Mouse (Mus musculus) brain, adult 2 months (tissue): ENCODE data around the gene Fam160a1.

Experiments
- DNase-seq: peaks from one replicate; pipeline ENCODE4 v3.0.0; 2011; ENCODE audit warnings: low read depth, low spot score

Gene Fam160a1

GRCm38 (mm10) chr3:85679960-85680359, 137.1 kb downstream of the Fam160a1 start:
- DNase-seq: no peak

- DNase-seq: no peak
Observed at GRCm38 (mm10) chr3:85679312-85679933, 137.7 kb downstream of the Fam160a1 start.

DNA sequence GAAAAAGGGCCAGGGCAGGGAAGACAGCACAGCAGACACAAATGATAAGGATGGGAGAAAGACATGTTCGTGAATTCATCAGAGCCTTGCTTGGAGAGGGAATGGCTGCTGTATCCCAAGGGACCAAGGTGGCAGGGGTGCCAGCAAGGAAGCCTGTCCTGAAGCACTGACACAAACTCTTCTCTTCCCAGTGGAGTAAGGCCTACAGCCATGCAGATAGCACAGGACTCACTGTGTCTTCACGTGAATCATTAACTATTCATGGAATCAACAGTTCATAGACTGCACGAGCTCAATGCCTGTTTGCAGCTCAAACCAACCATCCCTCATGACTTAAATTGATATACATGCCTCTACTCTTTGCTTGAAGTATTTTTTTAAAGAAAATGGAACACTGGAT, 139.1 kb downstream of the Fam160a1 start:
- no peak for DNase-seq

GRCm38 (mm10) chr3:85677133-85677532, 140.0 kb downstream of the Fam160a1 start:
- peak; percentile 72 for DNase-seq

DNA sequence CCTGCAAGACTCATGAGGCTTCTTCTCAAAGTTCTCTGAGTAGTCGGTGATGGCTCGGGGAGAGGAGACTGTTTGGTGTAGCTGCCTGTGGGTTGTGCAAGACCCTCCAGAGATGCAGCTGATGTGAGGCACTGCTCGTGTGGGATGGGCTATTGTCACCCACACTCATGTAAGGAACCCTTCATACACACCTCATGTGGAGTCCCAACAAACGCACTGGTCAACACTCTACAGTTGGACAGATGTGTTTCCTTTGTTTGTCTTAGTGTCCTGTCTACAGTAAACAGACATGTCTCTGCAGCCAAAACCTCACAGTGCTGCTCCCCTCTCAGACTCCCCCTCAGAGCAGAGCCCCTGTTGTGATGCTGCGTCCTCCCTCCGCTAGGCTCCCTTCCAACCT, 147.2 kb downstream of the Fam160a1 start:
- no peak for DNase-seq

- peak; percentile 64 for DNase-seq
Observed at GRCm38 (mm10) chr3:85667683-85668082, 149.4 kb downstream of the Fam160a1 start.

DNA sequence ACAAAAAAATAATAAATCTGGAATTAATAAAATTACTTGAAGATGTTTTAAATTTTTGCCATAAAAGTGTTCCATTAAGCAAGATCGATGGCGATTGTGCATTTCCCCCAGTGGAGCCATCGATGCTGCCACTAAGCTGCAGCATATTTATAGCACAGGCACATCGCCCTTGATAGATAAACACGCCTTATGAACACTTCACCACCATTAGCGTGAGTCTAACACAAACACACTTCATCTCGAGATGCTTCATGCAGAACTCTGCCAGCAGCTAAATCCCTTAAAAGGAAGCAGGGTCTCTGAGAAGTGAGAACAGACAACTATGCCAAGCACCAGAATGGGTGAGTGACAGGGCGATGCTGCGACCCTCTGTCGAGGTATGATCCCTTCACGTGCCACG, 150.4 kb downstream of the Fam160a1 start:
- DNase-seq: no peak

DNA sequence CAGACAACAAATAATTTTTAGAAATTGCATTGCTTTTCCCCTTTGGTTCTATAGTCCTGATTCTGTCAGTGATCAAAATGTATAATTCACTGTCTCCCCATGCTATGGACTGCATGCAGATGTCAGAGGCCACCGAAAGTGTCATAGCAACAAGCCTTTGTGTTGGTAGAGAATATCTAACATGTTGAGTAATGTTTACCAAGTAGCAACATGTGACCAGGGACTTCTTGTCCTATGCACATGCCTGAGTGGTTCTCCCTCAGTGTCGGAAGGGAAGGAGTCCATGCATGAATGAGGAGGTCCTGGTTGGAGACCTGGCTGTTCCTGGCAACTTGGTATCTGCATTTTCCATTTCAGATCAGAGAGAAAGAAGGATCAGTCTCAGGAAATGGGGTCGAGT, 150.9 kb downstream of the Fam160a1 start:
- no peak for DNase-seq

- peak; percentile 89 for DNase-seq
Observed at GRCm38 (mm10) chr3:85664591-85665171, 152.4 kb downstream of the Fam160a1 start.

DNA sequence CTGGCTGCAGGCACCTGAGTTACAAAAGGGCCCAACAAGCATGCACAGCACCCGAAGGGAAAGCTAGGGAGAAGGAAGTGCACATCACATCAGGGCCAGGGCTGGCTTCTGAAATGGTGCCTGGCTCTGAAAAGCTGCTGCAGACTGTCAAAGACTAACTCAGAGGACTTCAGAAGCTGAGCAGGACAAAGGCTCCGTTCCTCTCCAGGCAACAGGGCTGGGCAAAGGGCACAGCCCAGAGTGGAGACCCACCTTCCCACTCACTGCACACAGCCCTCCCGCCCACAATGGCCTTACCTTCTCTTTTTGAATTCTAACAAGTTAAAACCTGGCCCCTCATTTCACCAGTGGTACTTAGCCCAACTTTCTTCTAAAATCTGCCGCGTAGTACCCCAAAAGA, 153.3 kb downstream of the Fam160a1 start:
- no peak for DNase-seq

- peak; percentile 63 for DNase-seq
Observed at GRCm38 (mm10) chr3:85661926-85662813, 154.9 kb downstream of the Fam160a1 start.

DNA sequence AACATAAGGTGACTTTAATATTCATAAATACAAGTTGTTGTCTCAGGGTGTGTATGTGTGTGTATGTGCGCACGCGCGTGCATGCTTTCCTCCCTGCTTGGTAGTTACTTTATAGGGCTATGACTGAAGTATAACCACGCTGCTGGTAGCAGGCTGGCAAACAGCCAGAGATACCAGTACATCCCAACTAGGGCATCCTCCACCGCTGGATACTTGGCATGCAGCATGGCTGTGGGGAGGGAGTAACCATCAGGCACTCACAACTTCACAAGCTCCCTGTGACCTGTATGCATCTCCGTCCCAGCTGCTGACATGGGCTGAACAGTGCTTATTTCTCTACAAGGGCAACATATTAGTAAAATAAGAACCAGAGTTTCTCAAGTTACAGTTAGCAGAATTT, 157.4 kb downstream of the Fam160a1 start:
- no peak for DNase-seq

- DNase-seq: no peak
Observed at GRCm38 (mm10) chr3:85655538-85655937, 161.6 kb downstream of the Fam160a1 start.

DNA sequence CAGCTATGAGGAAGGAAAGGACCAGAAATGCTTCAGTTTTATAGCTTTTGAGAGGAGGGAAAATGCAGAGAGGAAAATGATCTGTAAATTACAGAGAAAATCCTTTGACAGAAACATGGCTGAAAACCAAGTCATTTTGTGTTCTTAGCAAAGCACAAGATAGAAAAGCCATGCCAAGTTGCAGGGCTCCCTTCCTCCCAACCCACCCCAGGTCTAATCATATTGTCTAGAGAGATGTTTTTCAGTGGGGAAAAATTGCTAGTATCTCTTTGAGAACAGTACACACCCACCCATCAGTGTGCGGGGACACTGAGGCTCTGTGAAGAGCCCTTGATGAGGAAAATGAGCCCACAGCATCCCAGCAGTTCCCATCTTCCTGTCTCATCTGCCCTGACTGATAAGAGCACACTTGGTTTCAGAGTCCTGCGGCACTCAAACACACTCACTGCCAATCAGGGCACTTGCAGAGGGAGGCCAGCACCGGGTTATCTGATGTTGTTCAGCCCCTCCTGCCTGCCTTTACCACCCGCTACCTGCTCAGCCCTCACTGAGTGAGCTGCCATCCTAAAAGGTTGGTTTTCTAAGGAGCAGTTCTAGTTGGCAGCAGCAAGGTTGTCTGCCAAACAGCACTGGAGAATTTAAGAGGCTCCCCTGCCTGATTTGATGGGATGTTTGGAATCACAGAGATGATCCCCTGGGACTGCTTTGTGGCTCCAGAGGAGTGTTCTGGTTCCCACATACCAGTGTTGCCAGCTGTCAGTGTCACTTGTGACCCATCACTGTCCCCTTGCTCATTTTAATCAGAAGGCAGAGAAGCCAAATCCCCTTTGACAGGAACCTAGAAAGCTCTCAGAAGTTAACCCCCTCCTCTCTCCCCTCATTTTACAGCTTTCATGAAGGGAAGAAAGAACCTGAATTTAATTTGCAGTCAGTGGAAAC, 164.1 kb downstream of the Fam160a1 start:
- peak; percentile 60 for DNase-seq

DNA sequence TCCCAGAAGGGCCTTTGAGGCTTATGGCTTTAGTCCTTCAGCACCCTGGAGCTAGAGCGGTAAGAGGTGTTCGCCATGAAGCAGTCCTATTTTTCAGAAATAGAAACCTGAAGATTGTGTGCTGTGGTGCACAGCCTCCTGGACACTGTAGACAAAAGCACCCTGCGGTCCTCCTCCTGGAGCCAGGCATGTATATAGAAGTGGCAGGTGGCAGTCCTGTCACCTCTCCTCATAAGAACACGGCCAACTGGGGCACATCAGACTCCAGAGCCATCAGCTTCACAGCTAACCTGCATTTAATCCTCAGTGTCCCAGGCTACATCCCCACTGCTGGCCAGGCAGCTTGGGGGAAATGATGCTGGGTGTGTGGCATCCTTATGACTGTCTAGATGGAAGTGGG, 167.9 kb downstream of the Fam160a1 start:
- DNase-seq: peak; percentile 81

DNA sequence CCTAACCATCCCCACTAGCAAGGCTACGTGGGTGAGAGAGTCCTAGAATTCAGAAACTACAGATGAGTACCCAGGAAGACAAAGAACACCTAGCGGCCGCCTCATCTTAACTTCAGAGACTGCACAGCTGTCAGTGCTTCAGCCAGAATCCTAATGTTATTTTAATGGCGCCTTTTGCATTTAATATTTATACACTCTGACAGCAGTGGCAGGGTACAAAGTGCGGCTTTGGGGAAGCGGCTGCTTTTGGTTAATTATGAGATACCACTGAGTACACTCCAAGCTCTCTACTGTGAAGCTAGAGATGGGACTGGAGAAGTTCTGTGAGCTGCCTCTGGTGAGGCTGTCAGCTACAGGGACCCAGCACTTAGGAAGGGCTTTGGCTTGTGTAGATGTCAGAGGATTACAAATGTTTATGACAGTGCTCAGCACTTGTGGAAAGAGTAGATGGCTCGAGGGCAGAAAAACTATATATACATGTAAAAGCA, 171.5 kb downstream of the Fam160a1 start:
- DNase-seq: no peak

- no peak for DNase-seq
Observed at GRCm38 (mm10) chr3:85644814-85645213, 172.3 kb downstream of the Fam160a1 start.

- DNase-seq: no peak
Observed at GRCm38 (mm10) chr3:85641751-85642150, 175.3 kb downstream of the Fam160a1 start.

GRCm38 (mm10) chr3:85636716-85637447, 180.2 kb downstream of the Fam160a1 start:
- peak; percentile 80 for DNase-seq

DNA sequence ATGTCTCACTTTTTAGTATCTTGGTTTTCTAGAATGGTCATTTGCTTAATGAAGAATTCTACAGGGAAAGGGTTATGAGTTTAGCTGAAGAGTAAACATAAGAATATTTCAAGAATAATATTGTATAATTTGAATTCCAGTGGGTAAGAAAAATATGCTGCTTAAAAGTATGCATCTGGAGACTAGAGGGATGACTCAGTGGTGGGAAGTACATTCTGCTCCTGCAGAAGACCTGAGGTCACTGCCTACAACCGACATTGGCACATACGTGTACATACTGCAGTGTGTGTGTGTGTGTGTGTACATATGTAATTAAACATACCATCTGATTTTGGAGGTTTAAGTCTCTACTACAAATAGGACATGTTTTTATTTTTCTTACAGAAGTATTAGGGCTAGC, 181.5 kb downstream of the Fam160a1 start:
- DNase-seq: no peak

DNA sequence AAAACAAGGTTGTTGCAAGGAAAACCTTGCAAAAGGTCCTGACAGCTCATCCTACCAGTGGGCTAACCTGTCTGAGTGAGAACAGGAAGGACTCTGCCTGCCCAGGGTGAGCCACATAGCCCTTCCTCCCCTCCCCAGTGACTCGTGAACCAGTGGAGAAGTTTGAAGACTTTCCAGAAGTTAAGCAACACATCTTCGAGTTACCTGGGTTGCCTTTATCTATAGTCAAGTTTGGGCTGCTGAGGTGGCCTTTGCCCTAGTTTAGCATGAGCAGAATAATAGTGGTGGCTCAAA, 182.0 kb downstream of the Fam160a1 start:
- DNase-seq: no peak
